Mouse (Mus musculus) stomach, postnatal 0 days (tissue): ENCODE results near the gene Zfp467.
A peak's percentile ranks its signal among the peaks of the same experiment; 100 is the strongest.

Experiments
- CTCF ChIP-seq: IDR thresholded peaks from 2 replicates; pipeline ENCODE4 v1.5.1; 2016; ENCODE audit warnings: antibody characterized with exemption, low read depth, mild to moderate bottlenecking, moderate library complexity
- EP300 ChIP-seq: optimal IDR thresholded peaks from 2 replicates; pipeline ENCODE3; 2016; ENCODE audit warnings: antibody characterized with exemption

DNA sequence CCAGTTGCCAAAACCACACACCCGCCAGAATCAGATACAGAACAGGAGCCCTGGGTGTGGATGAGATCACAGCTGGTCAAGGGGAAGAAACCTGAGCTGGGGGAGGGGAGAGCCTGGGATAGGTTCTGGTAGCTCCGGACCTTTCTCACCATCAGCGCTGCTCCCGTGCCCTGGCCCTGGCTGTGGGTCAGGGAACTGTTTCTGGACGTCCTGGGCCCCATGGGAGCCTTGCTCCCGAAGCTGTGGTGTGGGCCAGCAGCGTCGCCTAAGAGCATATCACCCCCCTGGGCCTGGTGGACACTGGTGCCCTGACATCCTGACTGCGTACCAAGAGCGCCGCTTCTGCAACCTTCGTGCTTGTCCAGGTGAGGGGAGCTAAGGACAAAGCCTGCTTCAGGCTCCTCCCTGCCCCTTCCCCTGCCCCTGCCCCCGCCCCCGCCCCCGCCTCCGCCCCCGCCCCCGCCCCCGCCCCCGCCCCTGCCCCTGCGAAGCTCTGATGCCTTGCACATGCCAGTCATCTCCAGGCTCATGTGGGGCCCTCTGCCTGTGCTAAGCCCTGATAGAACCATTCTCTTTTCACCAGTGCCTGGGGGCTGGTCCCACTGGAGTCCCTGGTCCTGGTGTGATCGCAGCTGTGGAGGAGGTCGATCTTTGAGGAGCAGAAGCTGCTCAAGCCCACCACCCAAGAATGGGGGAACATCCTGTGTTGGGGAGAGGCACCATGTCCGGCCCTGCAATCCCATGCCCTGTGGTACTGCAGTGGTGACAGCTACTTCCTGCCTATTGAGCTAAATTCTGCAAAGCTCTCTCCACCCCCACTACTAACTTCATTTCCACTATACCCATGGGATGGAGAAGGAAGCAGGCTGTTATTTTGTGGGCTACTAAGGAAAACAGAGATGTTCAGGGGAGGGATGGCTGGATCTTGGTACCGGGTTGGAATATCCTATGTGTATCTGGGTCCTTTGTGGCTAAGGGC, 42.4 kb upstream of the Zfp467 start:
- TF ChIP-seq CTCF: peak; percentile 18; the same call in 1 of the 2 replicates
- no peak for TF ChIP-seq EP300
